Mouse (Mus musculus) lung, embryonic 16.5 days (tissue): ENCODE measurements around the gene Dpysl5. TPM values are rescaled to one million over a fixed set of nuclear protein-coding genes. Genes with fewer than 3 reads are reported as not detected.

ENCODE experiments used
- ATAC-seq: fragments of 200-750 bp; cut with Nextera tagmentation; 2 replicates; pipeline ENCODE4 v1.8.0; 2017; ENCODE audit warnings: low read depth, mild to moderate bottlenecking, moderate library complexity
- H3K27ac ChIP-seq: fragments of 300-500 bp; sonication (generic); 2 replicates; pipeline ENCODE4 v1.5.1; 2014; ENCODE audit warnings: mild to moderate bottlenecking, control low read depth, low read length
- H3K27me3 ChIP-seq: fragments of 300-500 bp; sonication (generic); 2 replicates; pipeline ENCODE4 v1.6.1; 2014; ENCODE audit warnings: low read depth, low read length, mixed read lengths; ENCODE audit not compliant: control insufficient read depth, insufficient read depth
- H3K36me3 ChIP-seq: fragments of 300-500 bp; sonication (generic); 2 replicates; pipeline ENCODE4 v1.6.1; 2014; ENCODE audit warnings: low read length; ENCODE audit not compliant: control insufficient read depth, insufficient read depth
- H3K4me1 ChIP-seq: fragments of 300-500 bp; sonication (generic); replicated peaks from 2 replicates; pipeline ENCODE4 v1.6.1; 2014; ENCODE audit warnings: low read length, mixed read lengths; ENCODE audit not compliant: control insufficient read depth, insufficient read depth
- H3K4me2 ChIP-seq: fragments of 300-500 bp; sonication (generic); 2 replicates; pipeline ENCODE4 v1.6.1; 2014; ENCODE audit warnings: low read depth, low read length, control low read depth
- H3K4me3 ChIP-seq: fragments of 300-500 bp; sonication (generic); 2 replicates; pipeline ENCODE4 v1.5.1; 2014; ENCODE audit warnings: mild to moderate bottlenecking, low read length, control low read depth
- H3K9ac ChIP-seq: fragments of 300-500 bp; sonication (generic); 2 replicates; pipeline ENCODE4 v1.6.1; 2014; ENCODE audit warnings: low read length, control low read depth
- H3K9me3 ChIP-seq: fragments of 300-500 bp; sonication (generic); 2 replicates; pipeline ENCODE4 v1.6.1; 2016; ENCODE audit warnings: low read length; ENCODE audit not compliant: control insufficient read depth
- WGBS: fragments of 180-500 bp; shearing (Covaris S2); extraction: QIAGEN DNeasy Blood & Tissue Kit; methylation state at CpG from one replicate; pipeline ENCODE4 v1.1.7; 2014; 5-methylcytosine and 5-hydroxymethylcytosine counted together
- polyA plus RNA-seq: library from polyadenylated mRNA; unstranded; fragments of >200 nt; fragmentation: Nextera tagmentation; extraction: Ambion mirVana; gene quantifications from 2 replicates; pipeline ENCODE4 v1.2.1, GENCODE M21; 2015

Gene Dpysl5
- polyA plus RNA-seq, 1 experiment from 2014 or later, result 4.7 TPM

GRCm38 (mm10) chr5:30716311-30716710 is 4.9 kb downstream of the Dpysl5 start:
- Histone ChIP-seq H3K4me2 (no peak overlapping the region), H3K9me3 (no peaks in the 10 kb centered on the region), H3K9ac (no peak overlapping the region), H3K27me3 (peaks cover 29% of the 10 kb centered on the region), H3K27ac (no peak overlapping the region), H3K36me3 (no peaks in the 10 kb centered on the region), H3K4me3 (no peak overlapping the region), H3K4me1 (peaks cover 18% of the 10 kb centered on the region)
- no peak for ATAC-seq
- WGBS, result 88% methylated on average over 2 of the region's 2 CpGs

GRCm38 (mm10) chr5:30717506-30717905 is 6.1 kb downstream of the Dpysl5 start:
- Histone ChIP-seq H3K27ac (peak overlapping the region; percentile 43), H3K4me1 (peaks cover 12% of the 10 kb centered on the region), H3K4me2 (no peak overlapping the region), H3K27me3 (peaks cover 20% of the 10 kb centered on the region), H3K9me3 (no peaks in the 10 kb centered on the region), H3K4me3 (no peak overlapping the region), H3K9ac (no peak overlapping the region), H3K36me3 (no peaks in the 10 kb centered on the region)
- 78% methylated on average over 4 of the region's 4 CpGs for WGBS
- ATAC-seq, result no peak

GRCm38 (mm10) chr5:30717991-30718703 is 6.8 kb downstream of the Dpysl5 start:
- no peak overlapping the region for H3K4me2 ChIP-seq
- no peak overlapping the region for H3K4me3 ChIP-seq
- peaks cover 13% of the 10 kb centered on the region for H3K27me3 ChIP-seq
- H3K9me3 ChIP-seq, result no peaks in the 10 kb centered on the region
- H3K4me1 ChIP-seq, result peaks cover 6% of the 10 kb centered on the region
- H3K27ac ChIP-seq, result peak overlapping the region; percentile 43
- no peak overlapping the region for H3K9ac ChIP-seq
- WGBS, result 56% methylated on average over 10 of the region's 10 CpGs
- ATAC-seq, result peak; percentile 84
- H3K36me3 ChIP-seq, result no peaks in the 10 kb centered on the region

- no peaks in the 10 kb centered on the region for H3K27me3 ChIP-seq
- H3K27ac ChIP-seq, result no peak overlapping the region
- H3K4me1 ChIP-seq, result 0 out of 2 replicates have a peak, but pooled peaks cover 2% of the 10 kb centered on the region
- no peak overlapping the region for H3K4me2 ChIP-seq
- 86% methylated on average over 8 of the region's 8 CpGs for WGBS
- H3K9me3 ChIP-seq, result no peaks in the 10 kb centered on the region
- no peak overlapping the region for H3K4me3 ChIP-seq
- H3K9ac ChIP-seq, result no peak overlapping the region
- H3K36me3 ChIP-seq, result no peaks in the 10 kb centered on the region
- no peak for ATAC-seq
Observed at GRCm38 (mm10) chr5:30721935-30722334, 10.6 kb downstream of the Dpysl5 start.

GRCm38 (mm10) chr5:30726151-30726693 is 14.9 kb downstream of the Dpysl5 start:
- Histone ChIP-seq H3K27me3 (no peaks in the 10 kb centered on the region), H3K4me3 (no peak overlapping the region), H3K9ac (no peak overlapping the region), H3K9me3 (no peaks in the 10 kb centered on the region), H3K36me3 (no peaks in the 10 kb centered on the region), H3K4me2 (no peak overlapping the region), H3K4me1 (peaks cover 2% of the 10 kb centered on the region), H3K27ac (no peak overlapping the region)
- ATAC-seq, result no peak
- WGBS, result 81% methylated on average over 5 of the region's 5 CpGs

- Histone ChIP-seq H3K36me3 (no peaks in the 10 kb centered on the region), H3K4me2 (no peak overlapping the region), H3K4me3 (no peak overlapping the region), H3K4me1 (peaks cover 4% of the 10 kb centered on the region), H3K9me3 (no peaks in the 10 kb centered on the region), H3K27me3 (no peaks in the 10 kb centered on the region), H3K27ac (no peak overlapping the region), H3K9ac (no peak overlapping the region)
- ATAC-seq, result no peak
- 71% methylated on average over 7 of the region's 7 CpGs for WGBS
Observed at GRCm38 (mm10) chr5:30732511-30732910, 21.1 kb downstream of the Dpysl5 start.

- Histone ChIP-seq H3K4me2 (no peak overlapping the region), H3K9ac (no peak overlapping the region), H3K27ac (no peak overlapping the region), H3K36me3 (no peaks in the 10 kb centered on the region), H3K4me3 (no peak overlapping the region), H3K4me1 (peaks cover 7% of the 10 kb centered on the region), H3K27me3 (no peaks in the 10 kb centered on the region), H3K9me3 (no peaks in the 10 kb centered on the region)
- WGBS, result 59% methylated on average over 4 of the region's 4 CpGs
- ATAC-seq, result no peak
Observed at GRCm38 (mm10) chr5:30734666-30735065, 23.3 kb downstream of the Dpysl5 start.

GRCm38 (mm10) chr5:30738127-30738828 is 26.9 kb downstream of the Dpysl5 start:
- H3K4me2 ChIP-seq, result no peak overlapping the region
- ATAC-seq, result peak; percentile 41; the same call in 1 of the 2 replicates
- WGBS, result 26% methylated on average over 10 of the region's 10 CpGs
- no peak overlapping the region for H3K9ac ChIP-seq
- H3K36me3 ChIP-seq, result no peaks in the 10 kb centered on the region
- peaks cover 3% of the 10 kb centered on the region; the same call in 1 of the 2 replicates for H3K4me1 ChIP-seq
- no peaks in the 10 kb centered on the region for H3K9me3 ChIP-seq
- no peaks in the 10 kb centered on the region for H3K27me3 ChIP-seq
- H3K27ac ChIP-seq, result no peak overlapping the region
- no peak overlapping the region for H3K4me3 ChIP-seq

GRCm38 (mm10) chr5:30739595-30739994 is 28.2 kb downstream of the Dpysl5 start:
- Histone ChIP-seq H3K4me2 (no peak overlapping the region), H3K4me1 (peaks cover 3% of the 10 kb centered on the region; the same call in 1 of the 2 replicates), H3K4me3 (no peak overlapping the region), H3K27ac (no peak overlapping the region), H3K9ac (no peak overlapping the region), H3K36me3 (no peaks in the 10 kb centered on the region), H3K9me3 (no peaks in the 10 kb centered on the region), H3K27me3 (no peaks in the 10 kb centered on the region)
- 64% methylated on average over 8 of the region's 8 CpGs for WGBS
- ATAC-seq, result no peak
